Mouse (Mus musculus) megakaryocyte, embryonic 14.5 days (primary cell): Measurements from ENCODE around the gene Speg. TPM values are rescaled to one million over a fixed set of nuclear protein-coding genes. Genes with fewer than 3 reads are reported as not detected.

Source experiments
- H3K27me3 ChIP-seq: replicated peaks from 2 replicates; pipeline ENCODE3; 2012; ENCODE audit warnings: inconsistent platforms
- H3K36me3 ChIP-seq: replicated peaks from 2 replicates; pipeline ENCODE3; 2012; ENCODE audit warnings: low read length, inconsistent platforms, mixed read lengths
- H3K4me1 ChIP-seq: 2 replicates; pipeline ENCODE4 v1.6.1; 2012; ENCODE audit warnings: inconsistent platforms
- H3K4me3 ChIP-seq: replicated peaks from 2 replicates; pipeline ENCODE3; 2012; ENCODE audit warnings: moderate library complexity, mild to moderate bottlenecking, inconsistent platforms
- H3K9me3 ChIP-seq: 2 replicates; pipeline ENCODE4 v1.6.1; 2012; ENCODE audit warnings: inconsistent platforms
- FLI1 ChIP-seq: IDR thresholded peaks from 2 replicates; pipeline ENCODE4 v1.6.1; 2012; ENCODE audit warnings: low read length, inconsistent platforms, mixed read lengths
- GATA1 ChIP-seq: IDR thresholded peaks from 3 replicates; pipeline ENCODE4 v1.6.1; 2012; ENCODE audit warnings: mixed read lengths, low read length, inconsistent platforms, borderline replicate concordance
- polyA plus RNA-seq: library from polyadenylated mRNA; stranded (reverse); fragments of >175 nt; gene quantifications from 2 replicates; pipeline ENCODE4 v1.2.3, GENCODE M21; 2012; ENCODE audit warnings: low replicate concordance; ENCODE audit not compliant: insufficient read depth

Gene Speg
- polyA plus RNA-seq, 1 experiment, result 48.7 TPM

DNA sequence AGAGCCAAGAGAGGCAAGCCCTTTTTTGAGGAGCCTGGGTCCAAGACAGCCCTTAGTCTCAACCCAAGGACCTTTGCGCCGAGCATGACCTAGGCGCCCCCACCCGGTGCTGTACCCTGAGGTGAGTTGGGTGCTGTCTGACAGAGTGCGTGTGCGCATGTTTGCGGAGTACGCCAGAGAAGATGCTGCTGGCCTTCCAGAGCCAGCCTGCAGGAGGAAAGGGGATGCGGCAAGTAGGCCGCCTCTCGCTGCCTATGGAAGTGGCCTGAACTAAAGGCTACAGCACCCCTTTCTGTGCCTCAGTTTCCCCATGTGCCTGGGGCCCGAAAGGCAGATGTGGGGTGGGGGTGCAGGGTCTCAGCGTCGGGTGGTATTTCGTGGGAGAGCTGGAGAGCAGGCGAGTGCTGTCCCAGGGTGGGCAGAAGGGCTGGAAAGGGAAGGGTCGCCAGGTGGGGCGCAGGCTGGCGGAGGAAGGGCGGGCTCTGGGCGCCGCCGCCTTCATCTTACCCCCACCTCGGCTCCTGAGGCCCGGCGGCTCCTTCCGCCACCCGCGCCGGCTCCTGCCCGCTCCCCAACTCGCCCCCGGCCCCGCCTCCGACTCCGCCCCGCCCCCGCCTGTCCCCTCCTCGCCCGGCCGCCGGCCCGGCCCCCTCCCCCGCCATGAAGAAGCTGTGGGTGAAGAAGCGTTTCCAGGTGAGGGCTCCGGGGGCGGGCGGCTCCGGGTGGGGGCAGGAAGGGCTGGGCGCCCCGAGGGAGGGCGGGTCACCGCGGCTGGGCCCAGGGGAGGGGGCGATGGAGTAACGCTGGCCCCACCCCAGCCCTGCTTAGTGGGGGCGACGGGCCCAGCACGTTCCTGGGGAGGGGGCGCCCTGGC lies 6.6 kb downstream of the Speg start:
- no peaks in the 10 kb centered on the region for H3K36me3 ChIP-seq
- H3K4me1 ChIP-seq, result peaks cover 22% of the 10 kb centered on the region
- peak overlapping the region; percentile 33 for H3K4me3 ChIP-seq
- peaks cover 96% of the 10 kb centered on the region for H3K27me3 ChIP-seq
- H3K9me3 ChIP-seq, result no peaks in the 10 kb centered on the region
- TF ChIP-seq GATA1 (no peak), FLI1 (no peak)

DNA sequence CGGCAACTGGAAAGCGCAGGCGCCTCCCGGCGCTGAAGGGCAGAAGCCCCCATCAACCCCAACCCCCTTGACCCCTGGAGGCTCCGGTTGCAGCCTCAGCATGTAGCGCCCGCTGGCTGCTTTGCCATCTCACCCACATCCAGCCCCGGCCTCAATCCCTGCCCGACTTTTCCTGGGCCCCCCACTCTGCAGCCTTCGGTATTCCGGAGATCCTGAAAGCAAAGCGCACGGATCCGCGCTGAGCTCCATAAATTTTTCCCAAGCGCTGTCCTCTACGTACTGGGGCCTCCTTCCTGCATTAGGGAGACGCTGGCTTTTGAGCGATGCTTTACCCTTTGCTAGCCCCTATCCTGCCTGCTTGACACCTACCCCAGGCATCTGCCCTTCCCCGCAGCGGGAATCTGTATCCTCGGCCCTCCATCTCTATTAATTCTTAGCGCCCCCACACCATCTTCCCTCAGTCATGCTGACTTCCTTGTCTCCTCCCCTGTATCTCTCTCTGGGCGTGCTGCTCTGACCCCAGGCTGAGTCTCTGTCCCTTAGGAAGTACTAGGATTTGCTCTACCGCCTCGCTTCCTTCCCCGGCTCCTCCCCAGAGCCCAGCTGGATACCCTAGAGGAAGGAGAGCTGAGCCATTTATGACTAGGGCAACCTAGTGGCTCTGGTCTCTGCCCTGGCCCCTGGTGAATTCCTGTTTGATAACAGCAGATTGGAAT lies 7.4 kb downstream of the Speg start:
- peaks cover 97% of the 10 kb centered on the region for H3K27me3 ChIP-seq
- no peaks in the 10 kb centered on the region for H3K36me3 ChIP-seq
- H3K9me3 ChIP-seq, result no peaks in the 10 kb centered on the region
- peaks cover 22% of the 10 kb centered on the region for H3K4me1 ChIP-seq
- TF ChIP-seq GATA1, result no peak
- H3K4me3 ChIP-seq, result no peak overlapping the region

DNA sequence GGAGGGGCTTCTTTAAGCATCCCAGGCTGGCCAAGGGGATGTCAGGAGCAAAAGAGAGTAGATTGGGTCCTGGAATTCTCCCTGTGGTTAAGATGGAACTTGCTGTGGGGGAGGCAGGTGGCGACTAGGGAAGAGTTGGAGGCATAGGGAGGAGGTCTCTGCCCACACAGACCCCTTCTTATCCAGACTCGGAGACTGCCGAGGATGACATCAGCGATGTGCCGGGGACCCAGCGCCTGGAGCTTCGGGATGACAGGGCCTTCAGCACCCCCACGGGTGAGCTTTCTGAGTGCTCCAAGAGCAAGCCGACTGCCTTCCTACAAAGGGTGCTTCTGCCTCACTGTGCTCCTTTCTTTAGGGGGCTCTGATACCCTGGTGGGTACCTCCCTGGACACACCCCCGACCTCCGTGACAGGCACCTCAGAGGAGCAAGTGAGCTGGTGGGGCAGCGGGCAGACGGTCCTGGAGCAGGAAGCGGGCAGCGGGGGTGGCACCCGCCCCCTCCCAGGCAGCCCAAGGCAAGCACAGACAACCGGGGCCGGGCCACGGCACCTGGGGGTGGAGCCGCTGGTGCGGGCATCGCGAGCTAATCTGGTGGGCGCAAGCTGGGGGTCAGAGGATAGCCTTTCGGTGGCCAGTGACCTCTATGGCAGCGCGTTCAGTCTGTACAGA lies 9.5 kb downstream of the Speg start:
- peak overlapping the region; percentile 38 for H3K4me3 ChIP-seq
- TF ChIP-seq FLI1 (no peak), GATA1 (no peak)
- peaks cover 98% of the 10 kb centered on the region for H3K27me3 ChIP-seq
- peaks cover 29% of the 10 kb centered on the region for H3K4me1 ChIP-seq
- H3K9me3 ChIP-seq, result no peaks in the 10 kb centered on the region
- no peaks in the 10 kb centered on the region for H3K36me3 ChIP-seq

DNA sequence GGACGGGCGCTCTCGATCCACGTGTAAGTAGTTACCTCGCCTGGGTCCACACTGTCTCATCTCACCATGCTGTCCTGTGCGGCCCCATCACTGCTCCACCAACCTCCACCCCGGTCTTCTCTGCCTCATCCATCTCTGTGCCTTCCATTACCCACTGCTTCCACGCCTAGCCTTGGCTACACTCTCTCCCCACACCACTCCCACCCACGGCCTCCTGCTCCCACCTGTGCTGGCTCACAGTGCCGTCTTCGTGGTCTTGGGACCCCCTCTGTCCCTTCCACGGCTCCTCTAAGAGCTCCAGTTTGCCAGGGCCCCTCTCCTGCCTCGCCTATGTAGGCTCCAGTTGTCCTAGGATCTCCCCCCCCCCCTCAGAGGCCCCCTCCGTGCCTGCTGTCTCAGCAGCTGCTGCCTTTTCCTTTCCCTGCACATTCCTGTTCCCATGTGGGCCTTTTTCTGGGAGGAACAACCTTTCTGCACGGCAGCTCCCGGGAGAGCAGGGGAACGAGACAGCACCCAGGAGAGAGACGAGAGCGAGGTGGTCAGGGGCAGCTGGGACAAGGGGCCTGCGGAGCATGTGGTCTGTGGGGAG lies 10.1 kb downstream of the Speg start:
- Histone ChIP-seq H3K4me1 (peaks cover 29% of the 10 kb centered on the region), H3K36me3 (no peaks in the 10 kb centered on the region), H3K4me3 (peak overlapping the region; percentile 38), H3K27me3 (peaks cover 98% of the 10 kb centered on the region), H3K9me3 (no peaks in the 10 kb centered on the region)
- TF ChIP-seq GATA1 (no peak), FLI1 (no peak)

DNA sequence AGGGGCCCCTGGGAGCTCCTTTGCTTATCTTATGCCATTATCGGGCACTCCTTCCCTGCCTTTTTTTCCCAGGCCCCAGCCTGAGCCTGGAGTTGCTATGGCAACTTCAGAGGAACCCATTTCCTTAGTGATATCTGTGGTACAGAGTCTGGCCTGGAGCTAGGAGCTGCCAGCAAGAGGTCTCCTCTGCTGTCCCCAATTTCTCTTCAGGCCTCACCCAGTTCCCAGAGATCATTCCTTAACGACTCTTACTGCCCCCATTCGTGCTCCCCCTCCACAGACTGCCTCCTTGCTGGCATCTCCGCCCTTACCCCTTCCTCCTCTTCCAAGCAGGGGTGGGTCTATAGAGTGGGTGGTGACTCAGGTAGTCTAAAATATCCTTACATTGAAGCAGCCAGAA lies 11.1 kb downstream of the Speg start:
- Histone ChIP-seq H3K27me3 (peaks cover 97% of the 10 kb centered on the region), H3K9me3 (0 out of 2 replicates have a peak, but pooled peaks cover 5% of the 10 kb centered on the region), H3K4me1 (peaks cover 29% of the 10 kb centered on the region), H3K36me3 (no peaks in the 10 kb centered on the region), H3K4me3 (no peak overlapping the region)
- TF ChIP-seq GATA1, result no peak
- TF ChIP-seq FLI1, result no peak

DNA sequence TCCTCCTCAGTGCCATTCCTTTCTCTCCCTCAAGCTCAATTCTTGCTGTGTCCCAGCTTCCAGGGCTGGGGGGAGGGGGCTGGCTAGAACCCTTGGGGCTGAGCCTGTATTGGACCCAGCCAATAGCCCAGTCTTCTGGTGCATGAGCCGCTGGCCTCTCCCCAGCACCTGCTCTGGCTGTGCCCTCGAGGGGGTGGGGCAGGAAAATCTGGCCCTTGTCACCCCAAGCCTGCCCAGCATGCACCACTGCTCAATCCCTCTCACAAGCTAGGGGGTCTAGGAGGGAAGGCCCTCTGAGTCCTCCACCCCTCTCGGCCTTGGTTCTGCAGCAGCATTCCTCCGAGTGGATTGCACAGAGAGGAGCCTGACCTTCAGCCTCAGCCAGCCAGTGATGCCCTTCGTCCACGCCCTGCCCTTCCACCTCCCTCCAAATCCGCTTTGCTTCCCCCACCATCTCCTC lies 12.4 kb downstream of the Speg start:
- Histone ChIP-seq H3K27me3 (peaks cover 95% of the 10 kb centered on the region), H3K4me1 (peaks cover 18% of the 10 kb centered on the region), H3K4me3 (no peak overlapping the region), H3K9me3 (0 out of 2 replicates have a peak, but pooled peaks cover 5% of the 10 kb centered on the region), H3K36me3 (no peaks in the 10 kb centered on the region)
- no peak for TF ChIP-seq FLI1
- no peak for TF ChIP-seq GATA1

DNA sequence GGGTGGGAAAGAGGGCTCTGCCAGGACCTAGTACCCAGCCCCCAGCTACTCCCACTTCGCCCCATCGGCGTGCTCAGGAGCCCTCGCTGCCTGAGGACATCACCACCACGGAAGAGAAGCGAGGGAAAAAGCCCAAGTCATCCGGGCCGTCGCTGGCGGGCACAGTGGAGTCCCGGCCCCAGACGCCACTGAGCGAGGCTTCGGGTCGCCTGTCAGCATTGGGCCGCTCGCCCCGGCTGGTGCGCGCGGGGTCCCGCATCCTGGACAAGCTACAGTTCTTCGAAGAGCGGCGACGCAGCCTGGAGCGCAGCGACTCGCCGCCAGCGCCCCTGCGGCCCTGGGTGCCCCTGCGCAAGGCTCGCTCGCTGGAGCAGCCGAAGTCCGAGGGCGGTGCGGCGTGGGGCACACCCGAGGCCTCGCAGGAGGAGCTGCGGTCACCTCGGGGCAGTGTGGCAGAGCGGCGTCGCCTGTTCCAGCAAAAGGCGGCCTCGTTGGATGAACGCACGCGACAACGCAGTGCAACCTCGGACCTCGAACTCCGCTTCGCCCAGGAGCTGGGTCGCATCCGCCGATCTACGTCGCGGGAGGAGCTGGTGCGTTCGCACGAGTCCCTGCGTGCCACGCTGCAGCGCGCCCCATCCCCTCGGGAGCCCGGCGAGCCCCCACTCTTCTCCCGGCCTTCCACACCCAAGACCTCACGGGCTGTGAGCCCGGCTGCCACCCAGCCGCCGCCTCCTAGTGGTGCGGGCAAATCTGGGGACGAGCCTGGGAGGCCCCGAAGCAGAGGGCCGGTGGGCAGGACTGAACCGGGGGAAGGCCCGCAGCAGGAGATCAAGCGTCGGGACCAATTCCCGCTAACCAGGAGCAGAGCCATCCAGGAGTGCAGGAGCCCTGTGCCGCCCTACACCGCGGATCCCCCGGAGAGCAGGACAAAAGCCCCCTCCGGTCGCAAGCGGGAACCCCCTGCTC lies 13.1 kb downstream of the Speg start:
- H3K4me3 ChIP-seq, result peak overlapping the region; percentile 14

DNA sequence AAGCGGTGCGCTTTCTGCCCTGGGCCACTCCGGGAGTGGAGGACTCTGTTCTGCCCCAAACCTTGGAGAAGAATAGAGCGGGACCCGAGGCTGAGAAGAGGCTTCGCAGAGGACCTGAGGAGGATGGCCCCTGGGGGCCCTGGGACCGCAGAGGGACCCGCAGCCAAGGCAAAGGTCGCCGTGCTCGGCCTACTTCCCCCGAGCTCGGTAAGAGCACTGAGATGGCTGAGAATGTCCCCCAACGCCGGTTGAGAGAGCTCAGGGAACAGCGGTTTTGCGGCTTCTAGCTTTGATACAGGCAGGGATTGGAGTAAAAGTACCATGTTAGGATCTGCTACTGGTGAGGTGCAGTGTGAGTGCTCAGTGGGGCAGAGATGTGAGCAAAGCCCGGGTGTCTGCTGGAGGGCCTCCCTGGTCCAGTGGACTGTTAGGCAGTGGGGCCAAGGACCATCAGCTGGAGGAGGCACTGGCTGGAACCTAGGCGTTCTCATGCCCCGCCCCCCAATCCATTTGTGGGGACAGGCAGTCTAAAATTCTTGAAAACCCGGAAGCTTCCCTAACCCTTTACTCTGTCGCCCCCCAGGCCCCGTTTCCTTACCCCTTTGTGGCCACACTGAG lies 13.9 kb downstream of the Speg start:
- Histone ChIP-seq H3K27me3 (peaks cover 96% of the 10 kb centered on the region), H3K4me1 (peaks cover 25% of the 10 kb centered on the region), H3K4me3 (no peak overlapping the region), H3K36me3 (no peaks in the 10 kb centered on the region), H3K9me3 (0 out of 2 replicates have a peak, but pooled peaks cover 5% of the 10 kb centered on the region)
- no peak for TF ChIP-seq FLI1
- no peak for TF ChIP-seq GATA1

More for the DNA sequence above, 13.1 kb downstream of the Speg start:
- Histone ChIP-seq H3K4me1 (peaks cover 20% of the 10 kb centered on the region), H3K9me3 (0 out of 2 replicates have a peak, but pooled peaks cover 5% of the 10 kb centered on the region), H3K27me3 (peaks cover 95% of the 10 kb centered on the region), H3K36me3 (no peaks in the 10 kb centered on the region)
- no peak for TF ChIP-seq GATA1
- no peak for TF ChIP-seq FLI1
